Mouse (Mus musculus) heart, postnatal 0 days (tissue): Measurements from ENCODE around the gene Eprs. TPM values are rescaled to one million over a fixed set of nuclear protein-coding genes. Genes with fewer than 3 reads are reported as not detected.

ENCODE experiments used
- ATAC-seq: fragments of 200-750 bp; cut with Nextera tagmentation; 2 replicates; pipeline ENCODE4 v1.8.0; 2017; ENCODE audit warnings: low read depth, moderate number of reproducible peaks, moderate library complexity; ENCODE audit not compliant: insufficient read depth
- DNase-seq: peaks from one replicate; pipeline ENCODE4 v3.0.0-alpha.2; 2016; ENCODE audit warnings: low spot score
- H3K27ac ChIP-seq: fragments of 300-500 bp; sonication (generic); 2 replicates; pipeline ENCODE4 v1.5.1; 2014; ENCODE audit warnings: low read depth, mild to moderate bottlenecking
- H3K27me3 ChIP-seq: fragments of 300-500 bp; sonication (generic); 2 replicates; pipeline ENCODE4 v1.6.1; 2014; ENCODE audit warnings: low read length, mixed read lengths; ENCODE audit not compliant: control insufficient read depth, insufficient read depth
- H3K36me3 ChIP-seq: fragments of 300-500 bp; sonication (generic); replicated peaks from 2 replicates; pipeline ENCODE4 v1.6.1; 2014; ENCODE audit warnings: low read length, mixed read lengths; ENCODE audit not compliant: control insufficient read depth, insufficient read depth
- H3K4me1 ChIP-seq: fragments of 300-500 bp; sonication (generic); 2 replicates; pipeline ENCODE4 v1.6.1; 2014; ENCODE audit warnings: antibody characterized with exemption; ENCODE audit not compliant: control insufficient read depth, insufficient read depth
- H3K4me2 ChIP-seq: fragments of 300-500 bp; sonication (generic); 2 replicates; pipeline ENCODE4 v1.6.1; 2014; ENCODE audit warnings: low read depth, mild to moderate bottlenecking, low read length, moderate library complexity
- H3K4me3 ChIP-seq: fragments of 300-500 bp; sonication (generic); 2 replicates; pipeline ENCODE4 v1.5.1; 2014; ENCODE audit warnings: low read depth, low read length
- H3K9ac ChIP-seq: fragments of 300-500 bp; sonication (generic); replicated peaks from 2 replicates; pipeline ENCODE4 v1.6.1; 2014; ENCODE audit warnings: low read depth, low read length, mixed read lengths
- H3K9me3 ChIP-seq: fragments of 300-500 bp; sonication (generic); replicated peaks from 2 replicates; pipeline ENCODE4 v1.6.1; 2016; ENCODE audit warnings: low read length; ENCODE audit not compliant: control insufficient read depth
- CTCF ChIP-seq: IDR thresholded peaks from 2 replicates; pipeline ENCODE4 v1.5.1; 2016; ENCODE audit warnings: antibody characterized with exemption, control low read depth, low read depth
- EP300 ChIP-seq: IDR thresholded peaks from 2 replicates; pipeline ENCODE4 v1.6.1; 2016; ENCODE audit warnings: antibody characterized with exemption, low read depth
- WGBS: fragments of 180-500 bp; shearing (Covaris S2); extraction: QIAGEN DNeasy Blood & Tissue Kit; methylation state at CpG from one replicate; pipeline ENCODE4 v1.1.7; 2014; 5-methylcytosine and 5-hydroxymethylcytosine counted together
- polyA plus RNA-seq: library from polyadenylated mRNA; unstranded; fragments of >200 nt; fragmentation: Nextera tagmentation; extraction: Ambion mirVana; gene quantifications from 2 replicates; pipeline ENCODE4 v1.2.1, GENCODE M21; 2015
- total RNA-seq: library from RNA; depleted of rRNA; stranded (reverse); fragments of >200 nt; gene quantifications from 2 replicates; pipeline ENCODE4 v1.2.3, GENCODE M21; 2014; ENCODE audit warnings: low replicate concordance

The Eprs gene
- total and polyA plus RNA-seq, 2 experiments from 2014 or later, result 39.8 to 75.8 TPM

- DNase-seq (no peak), ATAC-seq (no peak)
- Histone ChIP-seq H3K9ac (no peak overlapping the region), H3K4me3 (no peak overlapping the region), H3K36me3 (peaks cover 93% of the 10 kb centered on the region), H3K27ac (no peak overlapping the region), H3K4me1 (no peaks in the 10 kb centered on the region), H3K27me3 (no peaks in the 10 kb centered on the region), H3K4me2 (no peak overlapping the region), H3K9me3 (no peaks in the 10 kb centered on the region)
- TF ChIP-seq CTCF (no peak), EP300 (no peak)
- 93% methylated on average over 2 of the region's 2 CpGs for WGBS
Observed at GRCm38 (mm10) chr1:185377429-185377828, 14.6 kb downstream of the Eprs start.

- Histone ChIP-seq H3K4me1 (no peaks in the 10 kb centered on the region), H3K27me3 (no peaks in the 10 kb centered on the region), H3K36me3 (peaks cover 74% of the 10 kb centered on the region), H3K9me3 (no peaks in the 10 kb centered on the region), H3K4me3 (no peak overlapping the region), H3K27ac (no peak overlapping the region), H3K4me2 (no peak overlapping the region), H3K9ac (no peak overlapping the region)
- WGBS, result 84% methylated on average over 5 of the region's 5 CpGs
- ATAC-seq, result no peak
- no peak for TF ChIP-seq CTCF
- TF ChIP-seq EP300, result no peak
- DNase-seq, result no peak
Observed at GRCm38 (mm10) chr1:185401615-185402014, 38.8 kb downstream of the Eprs start.

GRCm38 (mm10) chr1:185404021-185404420 is 41.2 kb downstream of the Eprs start:
- 20% methylated on average over 2 of the region's 2 CpGs for WGBS
- peak; percentile 47 for DNase-seq
- H3K4me2 ChIP-seq, result no peak overlapping the region
- ATAC-seq, result no peak
- H3K4me3 ChIP-seq, result no peak overlapping the region
- H3K9ac ChIP-seq, result no peak overlapping the region
- no peak for TF ChIP-seq EP300
- peak; percentile 66 for TF ChIP-seq CTCF
- H3K36me3 ChIP-seq, result peaks cover 76% of the 10 kb centered on the region
- no peak overlapping the region for H3K27ac ChIP-seq
- H3K27me3 ChIP-seq, result no peaks in the 10 kb centered on the region
- H3K4me1 ChIP-seq, result no peaks in the 10 kb centered on the region
- H3K9me3 ChIP-seq, result no peaks in the 10 kb centered on the region

DNA sequence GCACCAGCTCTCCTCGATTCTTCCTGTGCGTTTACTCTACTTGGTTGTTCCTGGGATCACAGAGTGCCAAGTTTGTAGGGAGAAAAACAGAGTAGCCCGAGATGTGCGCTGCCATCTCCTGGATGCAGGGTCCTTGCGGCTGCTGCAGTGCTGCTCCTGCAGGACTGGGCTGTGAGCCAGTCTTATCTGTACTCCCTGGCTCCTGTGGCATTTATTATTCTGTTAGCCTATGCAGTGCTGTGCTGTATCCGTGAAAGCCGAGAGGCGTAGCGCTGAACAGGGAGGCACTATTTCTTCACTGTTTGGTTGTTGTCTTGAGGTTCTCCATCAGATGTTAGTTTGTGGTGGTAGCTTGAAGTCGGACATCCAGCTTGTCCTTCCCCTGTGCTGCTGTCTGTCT is 43.1 kb downstream of the Eprs start:
- Histone ChIP-seq H3K9me3 (no peaks in the 10 kb centered on the region), H3K9ac (no peak overlapping the region), H3K27ac (no peak overlapping the region), H3K4me1 (no peaks in the 10 kb centered on the region), H3K36me3 (peaks cover 78% of the 10 kb centered on the region), H3K4me3 (no peak overlapping the region), H3K4me2 (no peak overlapping the region), H3K27me3 (no peaks in the 10 kb centered on the region)
- DNase-seq, result peak; percentile 37
- peak; percentile 82 for ATAC-seq
- TF ChIP-seq CTCF (no peak), EP300 (no peak)
- WGBS, result 33% methylated on average over 10 of the region's 10 CpGs

DNA sequence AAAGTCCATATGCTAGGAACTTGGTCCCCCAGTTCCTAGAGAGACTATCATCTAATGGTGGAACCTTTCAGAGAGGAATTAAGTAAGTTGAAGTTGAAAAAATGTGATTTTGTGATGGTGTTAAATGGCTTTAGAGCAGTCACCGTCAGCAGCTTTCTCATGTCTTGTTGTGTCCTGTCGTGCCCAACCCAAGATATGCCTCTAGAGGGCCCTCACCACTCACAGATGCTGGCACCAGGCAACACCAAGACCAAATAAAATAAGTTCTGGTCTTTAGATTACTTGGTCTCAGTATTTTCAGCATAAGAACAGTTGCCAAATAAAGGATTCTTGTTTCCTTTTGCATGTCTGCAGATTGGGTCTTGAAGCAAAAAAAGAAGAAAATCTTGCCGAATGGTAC is 47.0 kb downstream of the Eprs start:
- no peak for DNase-seq
- Histone ChIP-seq H3K27me3 (no peaks in the 10 kb centered on the region), H3K27ac (no peak overlapping the region), H3K4me1 (no peaks in the 10 kb centered on the region), H3K4me3 (no peak overlapping the region), H3K9ac (no peak overlapping the region), H3K9me3 (no peaks in the 10 kb centered on the region), H3K4me2 (no peak overlapping the region), H3K36me3 (peaks cover 80% of the 10 kb centered on the region)
- 72% methylated on average over 3 of the region's 3 CpGs for WGBS
- TF ChIP-seq CTCF (peak; percentile 25; the same call in 1 of the 2 replicates), EP300 (no peak)
- no peak for ATAC-seq

GRCm38 (mm10) chr1:185418011-185418410 is 55.2 kb downstream of the Eprs start:
- Histone ChIP-seq H3K9me3 (no peaks in the 10 kb centered on the region), H3K4me3 (no peak overlapping the region), H3K4me1 (no peaks in the 10 kb centered on the region), H3K9ac (no peak overlapping the region), H3K27ac (no peak overlapping the region), H3K27me3 (no peaks in the 10 kb centered on the region), H3K36me3 (peaks cover 84% of the 10 kb centered on the region), H3K4me2 (no peak overlapping the region)
- DNase-seq, result no peak
- TF ChIP-seq CTCF, result no peak
- WGBS, result 91% methylated on average over 9 of the region's 9 CpGs
- no peak for ATAC-seq
